Mouse (Mus musculus) forebrain, embryonic 16.5 days (tissue): Measurements from ENCODE around the gene Ascc1. TPM values are rescaled to one million over a fixed set of nuclear protein-coding genes. Genes with fewer than 3 reads are reported as not detected.

Source experiments
- ATAC-seq: fragments of 200-750 bp; cut with Nextera tagmentation; 2 replicates; pipeline ENCODE4 v1.8.0; 2017; ENCODE audit warnings: mild to moderate bottlenecking, moderate library complexity
- H3K27ac ChIP-seq: fragments of 300-500 bp; sonication (generic); 2 replicates; pipeline ENCODE4 v1.5.1; 2014; ENCODE audit warnings: low read length, control low read depth
- H3K27me3 ChIP-seq: fragments of 300-500 bp; sonication (generic); replicated peaks from 2 replicates; pipeline ENCODE4 v1.6.1; 2014; ENCODE audit warnings: low read length; ENCODE audit not compliant: control insufficient read depth, insufficient read depth
- H3K36me3 ChIP-seq: fragments of 300-500 bp; sonication (generic); 2 replicates; pipeline ENCODE4 v1.6.1; 2014; ENCODE audit not compliant: control insufficient read depth, insufficient read depth
- H3K4me1 ChIP-seq: fragments of 300-500 bp; sonication (generic); replicated peaks from 2 replicates; pipeline ENCODE4 v1.6.1; 2014; ENCODE audit warnings: low read length; ENCODE audit not compliant: control insufficient read depth, insufficient read depth
- H3K4me2 ChIP-seq: fragments of 300-500 bp; sonication (generic); 2 replicates; pipeline ENCODE4 v1.6.1; 2014; ENCODE audit warnings: mild to moderate bottlenecking, low read length, control low read depth
- H3K4me3 ChIP-seq: fragments of 300-500 bp; sonication (generic); replicated peaks from 2 replicates; pipeline ENCODE4 v1.5.1; 2014; ENCODE audit warnings: mild to moderate bottlenecking, low read length, control low read depth
- H3K9ac ChIP-seq: fragments of 300-500 bp; sonication (generic); replicated peaks from 2 replicates; pipeline ENCODE4 v1.6.1; 2014; ENCODE audit warnings: low read depth, low read length, control low read depth
- H3K9me3 ChIP-seq: fragments of 300-500 bp; sonication (generic); 2 replicates; pipeline ENCODE4 v1.6.1; 2016; ENCODE audit warnings: low read length; ENCODE audit not compliant: control insufficient read depth
- WGBS: fragments of 180-500 bp; shearing (Covaris S2); extraction: QIAGEN DNeasy Blood & Tissue Kit; methylation state at CpG from one replicate; pipeline ENCODE4 v1.1.7; 2014; 5-methylcytosine and 5-hydroxymethylcytosine counted together
- polyA plus RNA-seq: library from polyadenylated mRNA; unstranded; fragments of >200 nt; fragmentation: Nextera tagmentation; extraction: Ambion mirVana; gene quantifications from 2 replicates; pipeline ENCODE4 v1.2.1, GENCODE M21; 2015

The Ascc1 gene
- polyA plus RNA-seq, 1 experiment from 2014 or later, result 50.0 TPM

GRCm38 (mm10) chr10:60075159-60075558 lies 72.6 kb downstream of the Ascc1 start:
- no peak overlapping the region for H3K4me2 ChIP-seq
- no peak overlapping the region for H3K4me3 ChIP-seq
- H3K27ac ChIP-seq, result no peak overlapping the region
- H3K36me3 ChIP-seq, result no peaks in the 10 kb centered on the region
- WGBS, result 88% methylated on average over 1 of the region's 1 CpGs
- no peak for ATAC-seq
- no peaks in the 10 kb centered on the region for H3K9me3 ChIP-seq
- H3K27me3 ChIP-seq, result no peaks in the 10 kb centered on the region
- H3K4me1 ChIP-seq, result peaks cover 7% of the 10 kb centered on the region
- H3K9ac ChIP-seq, result no peak overlapping the region

GRCm38 (mm10) chr10:60077226-60077625 lies 74.6 kb downstream of the Ascc1 start:
- 94% methylated on average over 7 of the region's 7 CpGs for WGBS
- Histone ChIP-seq H3K36me3 (no peaks in the 10 kb centered on the region), H3K27me3 (no peaks in the 10 kb centered on the region), H3K4me3 (no peak overlapping the region), H3K9me3 (no peaks in the 10 kb centered on the region), H3K9ac (no peak overlapping the region), H3K27ac (no peak overlapping the region), H3K4me2 (no peak overlapping the region), H3K4me1 (peaks cover 20% of the 10 kb centered on the region)
- no peak for ATAC-seq

- Histone ChIP-seq H3K27me3 (no peaks in the 10 kb centered on the region), H3K27ac (no peak overlapping the region), H3K4me3 (no peak overlapping the region), H3K36me3 (no peaks in the 10 kb centered on the region), H3K4me2 (no peak overlapping the region), H3K9me3 (no peaks in the 10 kb centered on the region), H3K4me1 (peaks cover 20% of the 10 kb centered on the region), H3K9ac (no peak overlapping the region)
- no peak; the same call in 1 of the 2 replicates for ATAC-seq
- WGBS, result 76% methylated on average over 18 of the region's 18 CpGs
These were observed 75.3 kb downstream of the Ascc1 start for GRCm38 (mm10) chr10:60077736-60078560.

- WGBS, result 56% methylated on average over 5 of the region's 5 CpGs
These were observed 75.9 kb downstream of the Ascc1 start for GRCm38 (mm10) chr10:60078561-60078917.

GRCm38 (mm10) chr10:60080171-60080570 lies 77.6 kb downstream of the Ascc1 start:
- WGBS, result 75% methylated on average over 3 of the region's 3 CpGs

More at GRCm38 (mm10) chr10:60078561-60078917, 75.9 kb downstream of the Ascc1 start:
- Histone ChIP-seq H3K27me3 (no peaks in the 10 kb centered on the region), H3K4me1 (peaks cover 20% of the 10 kb centered on the region), H3K9me3 (no peaks in the 10 kb centered on the region), H3K9ac (no peak overlapping the region), H3K4me2 (no peak overlapping the region), H3K4me3 (no peak overlapping the region), H3K27ac (no peak overlapping the region), H3K36me3 (no peaks in the 10 kb centered on the region)
- peak; percentile 47 for ATAC-seq

GRCm38 (mm10) chr10:60080601-60080981 lies 78.0 kb downstream of the Ascc1 start:
- WGBS, result 67% methylated on average over 5 of the region's 5 CpGs
- no peak overlapping the region for H3K4me3 ChIP-seq

More at GRCm38 (mm10) chr10:60080171-60080570, 77.6 kb downstream of the Ascc1 start:
- no peak for ATAC-seq
- Histone ChIP-seq H3K27ac (no peak overlapping the region), H3K9me3 (no peaks in the 10 kb centered on the region), H3K4me2 (no peak overlapping the region), H3K4me3 (no peak overlapping the region), H3K27me3 (no peaks in the 10 kb centered on the region), H3K4me1 (peaks cover 22% of the 10 kb centered on the region), H3K9ac (no peak overlapping the region), H3K36me3 (no peaks in the 10 kb centered on the region)

GRCm38 (mm10) chr10:60080982-60081825 lies 78.6 kb downstream of the Ascc1 start:
- Histone ChIP-seq H3K27me3 (no peaks in the 10 kb centered on the region), H3K4me3 (no peak overlapping the region), H3K4me2 (no peak overlapping the region), H3K9ac (peak overlapping the region; percentile 35; the same call in 1 of the 2 replicates), H3K4me1 (peaks cover 22% of the 10 kb centered on the region), H3K9me3 (no peaks in the 10 kb centered on the region), H3K27ac (0 out of 2 replicates have a peak overlapping the region, but pooled peaks have one; percentile 34), H3K36me3 (no peaks in the 10 kb centered on the region)
- peak; percentile 13; the same call in 1 of the 2 replicates for ATAC-seq
- WGBS, result 66% methylated on average over 21 of the region's 21 CpGs

More at GRCm38 (mm10) chr10:60080601-60080981, 78.0 kb downstream of the Ascc1 start:
- no peak for ATAC-seq
- Histone ChIP-seq H3K4me1 (peaks cover 22% of the 10 kb centered on the region), H3K27ac (0 out of 2 replicates have a peak overlapping the region, but pooled peaks have one; percentile 30), H3K9me3 (no peaks in the 10 kb centered on the region), H3K27me3 (no peaks in the 10 kb centered on the region), H3K4me2 (no peak overlapping the region), H3K9ac (no peak overlapping the region), H3K36me3 (no peaks in the 10 kb centered on the region)

GRCm38 (mm10) chr10:60081905-60082304 lies 79.3 kb downstream of the Ascc1 start:
- H3K9ac ChIP-seq, result no peak overlapping the region
- no peak overlapping the region for H3K27ac ChIP-seq
- no peak overlapping the region for H3K4me2 ChIP-seq
- no peak overlapping the region for H3K4me3 ChIP-seq
- ATAC-seq, result no peak
- H3K36me3 ChIP-seq, result no peaks in the 10 kb centered on the region
- peaks cover 22% of the 10 kb centered on the region for H3K4me1 ChIP-seq
- 60% methylated on average over 5 of the region's 5 CpGs for WGBS
- no peaks in the 10 kb centered on the region for H3K9me3 ChIP-seq
- H3K27me3 ChIP-seq, result no peaks in the 10 kb centered on the region

- ATAC-seq, result peak; percentile 54
These were observed 81.5 kb downstream of the Ascc1 start for GRCm38 (mm10) chr10:60084065-60084464.

More at GRCm38 (mm10) chr10:60084065-60084464, 81.5 kb downstream of the Ascc1 start:
- H3K27ac ChIP-seq, result no peak overlapping the region
- peaks cover 15% of the 10 kb centered on the region for H3K4me1 ChIP-seq
- H3K9me3 ChIP-seq, result no peaks in the 10 kb centered on the region
- H3K4me3 ChIP-seq, result no peak overlapping the region
- no peaks in the 10 kb centered on the region for H3K27me3 ChIP-seq
- no peak overlapping the region for H3K9ac ChIP-seq
- no peaks in the 10 kb centered on the region for H3K36me3 ChIP-seq
- H3K4me2 ChIP-seq, result no peak overlapping the region
- 69% methylated on average over 4 of the region's 4 CpGs for WGBS
